Mouse (Mus musculus): ENCODE data around the gene Tom1l2. TPM values are rescaled to one million over a fixed set of nuclear protein-coding genes. Genes with fewer than 3 reads are reported as not detected.

Gene Tom1l2
- total RNA-seq, 2 experiments from 2014 or later = 93.3 to 93.7 TPM

- intact Hi-C loops (cut with DNase I) = no loop called here
- DNase-seq = no peak
These were observed 3.2 kb upstream of the Tom1l2 start for GRCm38 (mm10) chr11:60355952-60356351.

GRCm38 (mm10) chr11:60351925-60352371 lies 757 bp downstream of the Tom1l2 start:
- DNase-seq = peak; percentile 47 to 50
- intact Hi-C loops (cut with DNase I) = loop anchor here (1.0 to 5.0 kb wide), 2 partner anchors 45 to 60 kb away; no protein-coding TSS in a partner anchor

- DNase-seq = no peak
- intact Hi-C loops (cut with DNase I) = loop anchor here (5.0 kb wide), 1 partner anchor 44 kb away; no protein-coding TSS in a partner anchor
These were observed 1.3 kb downstream of the Tom1l2 start for GRCm38 (mm10) chr11:60351388-60351787.

- peak in 1 of 2 experiments; percentile 50 for DNase-seq
- intact Hi-C loops (cut with DNase I) = no loop called here
These were observed 6.2 kb downstream of the Tom1l2 start for GRCm38 (mm10) chr11:60346537-60346936.

- intact Hi-C loops (cut with DNase I) = no loop called here
- DNase-seq = no peak
These were observed 6.8 kb downstream of the Tom1l2 start for GRCm38 (mm10) chr11:60345868-60346267.

GRCm38 (mm10) chr11:60339361-60339760 lies 13.3 kb downstream of the Tom1l2 start:
- intact Hi-C loops (cut with DNase I) = loop anchor here (5.0 kb wide), 1 partner anchor 87 kb away; no protein-coding TSS in a partner anchor

GRCm38 (mm10) chr11:60338291-60338690 lies 14.4 kb downstream of the Tom1l2 start:
- peak; percentile 46 to 65 for DNase-seq
- intact Hi-C loops (cut with DNase I) = loop anchor here (5.0 kb wide), 1 partner anchor 86 kb away; no protein-coding TSS in a partner anchor

More at GRCm38 (mm10) chr11:60339361-60339760, 13.3 kb downstream of the Tom1l2 start:
- no peak for DNase-seq

- no peak for DNase-seq
- intact Hi-C loops (cut with DNase I) = loop anchor here (5.0 kb wide), 1 partner anchor 83 kb away; no protein-coding TSS in a partner anchor
These were observed 16.9 kb downstream of the Tom1l2 start for GRCm38 (mm10) chr11:60335771-60336170.

- intact Hi-C loops (cut with DNase I) = no loop called here
- DNase-seq = no peak
These were observed 18.6 kb downstream of the Tom1l2 start for GRCm38 (mm10) chr11:60334124-60334523.

- intact Hi-C loops (cut with DNase I) = no loop called here
These were observed 19.2 kb downstream of the Tom1l2 start for GRCm38 (mm10) chr11:60333461-60333860.

GRCm38 (mm10) chr11:60330551-60330950 lies 22.2 kb downstream of the Tom1l2 start:
- intact Hi-C loops (cut with DNase I) = no loop called here
- DNase-seq = no peak

More at GRCm38 (mm10) chr11:60333461-60333860, 19.2 kb downstream of the Tom1l2 start:
- DNase-seq = no peak

GRCm38 (mm10) chr11:60323731-60324130 lies 29.0 kb downstream of the Tom1l2 start:
- no peak for DNase-seq
- intact Hi-C loops (cut with DNase I) = no loop called here

GRCm38 (mm10) chr11:60321438-60321837 lies 31.3 kb downstream of the Tom1l2 start:
- no peak for DNase-seq
- intact Hi-C loops (cut with DNase I) = no loop called here

- intact Hi-C loops (cut with DNase I) = no loop called here
- no peak for DNase-seq
These were observed 32.2 kb downstream of the Tom1l2 start for GRCm38 (mm10) chr11:60320426-60321037.

- intact Hi-C loops (cut with DNase I) = no loop called here
- no peak for DNase-seq
These were observed 33.2 kb downstream of the Tom1l2 start for GRCm38 (mm10) chr11:60319257-60320066.

GRCm38 (mm10) chr11:60318716-60319115 lies 34.0 kb downstream of the Tom1l2 start:
- intact Hi-C loops (cut with DNase I) = no loop called here
- peak in 1 of 2 experiments; percentile 29 for DNase-seq

GRCm38 (mm10) chr11:60317376-60318102 lies 35.2 kb downstream of the Tom1l2 start:
- intact Hi-C loops (cut with DNase I) = no loop called here
- no peak for DNase-seq

GRCm38 (mm10) chr11:60316883-60317282 lies 35.8 kb downstream of the Tom1l2 start:
- DNase-seq = no peak
- intact Hi-C loops (cut with DNase I) = no loop called here

GRCm38 (mm10) chr11:60316250-60316649 lies 36.5 kb downstream of the Tom1l2 start:
- intact Hi-C loops (cut with DNase I) = no loop called here
- no peak for DNase-seq

- DNase-seq = peak; percentile 68 to 83
- intact Hi-C loops (cut with DNase I) = no loop called here
These were observed 41.5 kb downstream of the Tom1l2 start for GRCm38 (mm10) chr11:60311025-60311854.

Data from heart, postnatal 14 days (tissue).